Mouse (Mus musculus) cerebellum, adult (tissue): Measurements from ENCODE around the gene Ttc22.
A peak's percentile ranks its signal among the peaks of the same experiment; 100 is the strongest.

Experiments used
- ATAC-seq: cut with Nextera tagmentation; 2 replicates; pipeline ENCODE4 v1.9.2; 2017; ENCODE audit warnings: mild to moderate bottlenecking, moderate library complexity, mixed read lengths; ENCODE audit not compliant: insufficient number of reproducible peaks, low FRiP score, low TSS enrichment

The Ttc22 gene

GRCm38 (mm10) chr4:106650833-106651527 lies 28.7 kb downstream of the Ttc22 start, which contains the start of gene Pars2:
Gene Pars2 (plus strand): TSS chr4:106651069.
- peak; percentile 98 for ATAC-seq

GRCm38 (mm10) chr4:106652546-106652945 lies 30.3 kb downstream of the Ttc22 start:
- no peak for ATAC-seq

GRCm38 (mm10) chr4:106653051-106653450 lies 30.8 kb downstream of the Ttc22 start:
- ATAC-seq, result no peak

DNA sequence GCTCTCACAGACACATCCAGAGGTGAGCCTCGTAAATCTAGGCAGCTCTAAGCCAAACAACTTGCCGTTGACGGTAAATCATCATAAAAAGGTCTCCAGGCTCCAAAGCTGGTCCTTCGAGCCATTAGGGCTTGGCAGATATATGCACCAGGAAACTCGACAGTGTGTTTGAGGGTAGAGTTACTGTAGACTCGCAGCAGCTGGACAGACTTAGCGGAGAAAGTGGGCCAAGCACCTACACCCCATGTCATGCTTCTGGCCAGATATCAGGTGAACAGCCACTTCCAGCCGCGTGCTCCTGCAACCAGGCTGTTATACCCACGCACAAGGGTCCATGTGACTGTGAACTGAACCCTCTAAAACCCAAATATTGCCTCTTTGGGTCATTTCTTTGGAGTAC lies 33.4 kb downstream of the Ttc22 start:
- ATAC-seq, result no peak

GRCm38 (mm10) chr4:106663956-106664470 lies 41.8 kb downstream of the Ttc22 start:
- ATAC-seq, result no peak

DNA sequence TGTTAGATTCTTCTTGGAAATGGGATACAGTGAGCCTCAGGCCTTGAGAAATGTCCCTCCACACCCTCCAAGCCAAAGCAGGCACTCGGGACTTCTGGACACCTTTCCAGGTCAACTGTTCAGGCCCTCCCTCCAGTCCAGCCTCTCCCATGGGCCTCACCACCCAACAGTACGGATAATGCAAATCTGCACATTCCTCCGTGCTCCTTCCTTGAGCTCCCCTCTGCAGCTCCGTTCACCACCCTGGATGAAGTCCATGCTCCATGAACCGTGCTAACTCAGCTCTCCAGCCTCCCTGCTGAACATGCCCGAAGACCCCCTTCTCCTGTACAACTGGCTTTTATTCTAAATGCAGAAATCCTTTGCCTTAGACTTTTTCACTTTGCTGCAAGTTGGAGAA lies 42.5 kb downstream of the Ttc22 start:
- ATAC-seq, result no peak

DNA sequence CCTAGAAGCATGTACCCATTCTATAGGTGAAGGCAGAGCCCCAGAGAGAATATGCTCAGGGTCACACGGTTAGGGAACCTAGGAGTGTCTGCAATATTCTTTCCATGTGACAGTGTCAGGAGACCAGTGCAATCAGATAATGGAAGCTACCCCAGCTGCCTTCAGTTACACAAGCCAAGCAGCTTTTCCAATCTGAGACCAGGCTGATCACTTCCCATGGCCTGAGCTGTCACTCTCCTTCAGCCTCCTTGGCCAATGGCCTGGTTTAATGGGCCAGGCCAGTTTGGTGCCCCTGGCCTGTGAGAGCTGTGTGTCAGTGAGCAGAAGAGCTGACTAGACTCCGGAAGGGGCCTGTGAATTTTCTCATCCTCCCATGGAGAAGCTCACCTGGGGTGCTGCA lies 43.0 kb downstream of the Ttc22 start:
- no peak for ATAC-seq

DNA sequence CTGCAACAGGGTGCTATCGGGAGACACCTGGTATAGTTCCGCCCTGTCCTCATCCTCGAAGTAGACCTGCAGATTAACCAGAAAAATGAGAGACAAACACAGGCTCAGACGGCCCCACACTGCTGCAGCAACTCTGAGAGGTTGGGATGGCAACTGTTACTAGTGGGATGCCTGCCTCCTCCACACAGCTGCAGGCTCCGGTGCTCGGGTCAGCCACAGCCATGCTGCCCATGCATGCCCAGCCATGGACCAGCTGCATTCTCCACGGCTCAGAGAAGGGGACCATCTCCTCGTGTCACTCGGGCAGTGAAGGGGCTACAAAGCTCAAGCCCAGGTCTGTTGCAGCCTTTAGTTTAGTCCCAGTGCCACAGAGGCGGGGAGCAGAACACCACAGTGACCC lies 43.4 kb downstream of the Ttc22 start:
- ATAC-seq, result no peak

- no peak for ATAC-seq
Observed at GRCm38 (mm10) chr4:106666546-106666945, 44.3 kb downstream of the Ttc22 start.

- ATAC-seq, result no peak
Observed at GRCm38 (mm10) chr4:106676749-106677148, 54.5 kb downstream of the Ttc22 start.

DNA sequence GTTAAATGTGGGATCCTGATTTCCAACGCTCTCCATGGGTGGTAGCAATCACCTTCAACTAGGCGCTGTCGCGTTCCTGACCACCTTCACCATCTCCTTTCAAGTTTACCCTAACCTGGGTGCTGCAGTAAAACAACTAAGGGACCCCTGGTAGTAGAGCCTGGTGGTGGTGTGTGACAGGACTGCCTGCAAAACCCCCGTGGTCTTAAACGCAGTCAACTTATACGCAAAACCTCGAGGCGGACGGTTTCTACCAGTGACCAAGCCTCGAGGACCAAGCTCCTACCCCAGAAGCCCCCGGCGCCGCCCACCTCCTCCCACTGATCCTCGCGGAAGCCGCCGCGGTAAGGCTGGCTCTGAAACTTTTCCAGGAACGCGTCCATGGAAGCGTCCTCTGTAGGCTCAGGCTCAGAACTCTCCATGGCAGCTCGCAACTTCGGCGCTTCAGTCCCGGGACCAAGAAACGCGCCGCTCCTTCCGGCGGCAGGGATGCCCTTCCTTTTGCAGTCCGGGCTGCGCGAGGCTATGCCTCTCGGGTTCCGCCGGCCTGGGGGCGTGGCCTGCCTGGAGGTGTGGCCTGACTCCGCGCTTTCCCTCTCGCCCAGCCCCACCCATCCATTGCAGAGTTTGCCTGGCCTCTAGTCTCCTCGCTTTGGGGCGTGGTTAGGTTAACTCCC lies 56.3 kb downstream of the Ttc22 start, which contains the start of gene Ttc4:
Gene Ttc4 (minus strand): TSS at position 503 of the 677 bp plus-strand sequence.
- peak; percentile 90 for ATAC-seq

DNA sequence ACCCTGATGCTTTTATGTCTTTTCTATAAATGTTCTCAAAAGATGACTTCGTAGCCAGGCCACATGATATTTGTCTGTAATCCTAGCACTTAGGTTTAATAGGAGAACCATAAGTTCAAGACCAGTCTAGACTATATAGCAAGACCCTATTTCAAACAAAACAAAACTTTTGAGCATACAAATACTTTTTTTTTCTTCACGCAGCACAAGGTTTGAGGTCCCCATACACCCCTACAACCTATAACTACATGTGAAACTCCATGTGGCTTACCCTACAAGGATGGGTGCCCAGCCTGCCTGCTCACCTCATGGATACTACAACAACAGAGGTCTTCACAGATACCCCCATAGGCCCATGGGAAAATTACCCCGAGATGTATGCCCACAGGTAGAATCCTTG lies 56.9 kb downstream of the Ttc22 start:
- ATAC-seq, result no peak

DNA sequence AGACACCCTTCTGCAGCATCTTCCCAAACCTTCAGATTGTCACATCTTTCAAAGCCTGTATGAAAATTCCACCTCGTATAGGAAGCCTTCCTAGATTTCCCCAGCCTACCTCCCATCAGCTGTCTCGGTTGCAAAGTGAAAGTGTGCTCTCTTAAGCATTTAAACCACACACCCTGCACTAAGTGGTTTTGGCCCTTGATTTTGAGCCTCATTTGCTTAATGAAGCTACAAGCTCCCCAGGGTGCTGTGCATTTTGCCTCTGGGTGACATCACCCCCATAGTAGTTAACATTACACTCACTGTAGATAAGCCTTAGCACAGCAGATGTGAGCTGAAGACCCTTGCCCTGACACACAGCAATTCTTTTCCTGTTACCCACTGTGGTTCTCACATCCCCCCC lies 58.7 kb downstream of the Ttc22 start:
- no peak for ATAC-seq

DNA sequence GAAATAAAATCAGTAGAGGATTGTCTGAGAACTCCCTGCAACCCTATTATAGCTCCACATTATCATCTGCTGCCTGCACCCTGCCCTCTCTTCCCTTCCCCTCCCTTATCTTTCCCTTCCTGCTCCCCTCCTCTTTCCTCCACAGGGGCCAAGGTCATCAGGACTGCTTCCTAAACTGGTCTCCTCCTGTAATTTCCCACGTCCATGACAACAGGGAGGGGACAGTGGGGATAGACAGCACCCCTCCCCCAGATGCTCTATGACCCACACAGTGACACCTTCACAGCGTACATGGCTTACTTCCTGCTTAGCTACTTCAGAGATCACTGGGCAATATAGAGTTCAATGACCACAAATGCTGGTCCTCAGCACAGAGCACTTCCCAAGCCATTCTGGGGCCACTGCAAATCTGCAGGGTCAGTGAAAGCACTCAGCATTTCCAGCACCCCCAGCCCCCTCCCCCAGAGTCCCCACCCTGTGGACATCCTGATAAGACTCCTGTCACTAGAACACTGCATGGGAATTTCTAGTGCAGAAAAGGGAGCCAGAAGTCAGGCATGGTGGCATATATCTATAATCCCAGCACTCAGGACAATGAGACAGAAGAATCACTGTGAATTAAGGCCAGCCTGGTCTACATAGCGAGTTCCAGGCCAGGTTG lies 66.5 kb downstream of the Ttc22 start:
- no peak for ATAC-seq
